Mouse (Mus musculus) embryonic facial prominence, embryonic 11.5 days (tissue): ENCODE measurements around the gene Cdipt. TPM values are rescaled to one million over a fixed set of nuclear protein-coding genes. Genes with fewer than 3 reads are reported as not detected.

Experiments used
- ATAC-seq: fragments of 200-750 bp; cut with Nextera tagmentation; replicated peaks from 2 replicates; pipeline ENCODE4 v1.8.0; 2017; ENCODE audit warnings: low read depth; ENCODE audit not compliant: insufficient number of reproducible peaks, low FRiP score, low TSS enrichment
- DNase-seq: peaks from one replicate; pipeline ENCODE4 v3.0.0-alpha.2; 2015; ENCODE audit warnings: low spot score
- H3K27ac ChIP-seq: fragments of 300-500 bp; sonication (generic); replicated peaks from 2 replicates; pipeline ENCODE4 v1.5.1; 2014; ENCODE audit warnings: mild to moderate bottlenecking, low read depth, low read length, control low read depth
- H3K27me3 ChIP-seq: fragments of 300-500 bp; sonication (generic); 2 replicates; pipeline ENCODE4 v1.6.1; 2014; ENCODE audit warnings: mild to moderate bottlenecking, low read length, moderate library complexity, mixed read lengths; ENCODE audit not compliant: control insufficient read depth, insufficient read depth
- H3K36me3 ChIP-seq: fragments of 300-500 bp; sonication (generic); replicated peaks from 2 replicates; pipeline ENCODE4 v1.6.1; 2014; ENCODE audit warnings: low read depth, mild to moderate bottlenecking, low read length, moderate library complexity, mixed read lengths; ENCODE audit not compliant: control insufficient read depth, insufficient read depth
- H3K4me1 ChIP-seq: fragments of 300-500 bp; sonication (generic); 2 replicates; pipeline ENCODE4 v1.6.1; 2014; ENCODE audit warnings: low read length, mixed read lengths; ENCODE audit not compliant: control insufficient read depth, insufficient read depth
- H3K4me2 ChIP-seq: fragments of 300-500 bp; sonication (generic); 2 replicates; pipeline ENCODE4 v1.6.1; 2014; ENCODE audit warnings: low read depth, mild to moderate bottlenecking, control low read depth, low read length, moderate library complexity
- H3K4me3 ChIP-seq: fragments of 300-500 bp; sonication (generic); 2 replicates; pipeline ENCODE4 v1.5.1; 2014; ENCODE audit warnings: low read depth, low read length, control low read depth
- H3K9ac ChIP-seq: fragments of 300-500 bp; sonication (generic); replicated peaks from 2 replicates; pipeline ENCODE4 v1.6.1; 2014; ENCODE audit warnings: mild to moderate bottlenecking, control low read depth, low read length
- H3K9me3 ChIP-seq: fragments of 300-500 bp; sonication (generic); replicated peaks from 2 replicates; pipeline ENCODE4 v1.6.1; 2016; ENCODE audit warnings: mild to moderate bottlenecking, low read length, inconsistent platforms, mixed read lengths; ENCODE audit not compliant: control insufficient read depth
- WGBS: fragments of 180-500 bp; shearing (Covaris S2); extraction: QIAGEN DNeasy Blood & Tissue Kit; methylation state at CpG from one replicate; pipeline ENCODE4 v1.1.7; 2014; 5-methylcytosine and 5-hydroxymethylcytosine counted together
- polyA plus RNA-seq: library from polyadenylated mRNA; unstranded; fragments of >200 nt; fragmentation: Nextera tagmentation; extraction: Ambion mirVana; gene quantifications from 2 replicates; pipeline ENCODE4 v1.2.1, GENCODE M21; 2014

The Cdipt gene
- 64.3 and 71.6 TPM in 2 replicates for polyA plus RNA-seq

DNA sequence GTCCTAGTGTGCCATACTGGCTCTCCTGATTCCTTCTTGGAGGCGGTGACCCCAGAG, at the start of gene Cdipt:
Gene Cdipt (plus strand): TSS at position 22 of the 57 bp plus-strand sequence.
- Histone ChIP-seq H3K27ac (peak within 1 kb of the TSS; percentile 82), H3K4me2 (peak within 1 kb of the TSS; percentile 65), H3K9me3 (no peaks in the 10 kb centered on the region), H3K27me3 (no peaks in the 10 kb centered on the region), H3K4me3 (peak within 1 kb of the TSS; percentile 89), H3K9ac (peak within 1 kb of the TSS; percentile 93), H3K36me3 (peaks cover 5% of the 10 kb centered on the region), H3K4me1 (no peaks in the 10 kb centered on the region)
- no peak for DNase-seq
- WGBS = 7% methylated on average over 1 of the region's 1 CpGs
- no peak for ATAC-seq

DNA sequence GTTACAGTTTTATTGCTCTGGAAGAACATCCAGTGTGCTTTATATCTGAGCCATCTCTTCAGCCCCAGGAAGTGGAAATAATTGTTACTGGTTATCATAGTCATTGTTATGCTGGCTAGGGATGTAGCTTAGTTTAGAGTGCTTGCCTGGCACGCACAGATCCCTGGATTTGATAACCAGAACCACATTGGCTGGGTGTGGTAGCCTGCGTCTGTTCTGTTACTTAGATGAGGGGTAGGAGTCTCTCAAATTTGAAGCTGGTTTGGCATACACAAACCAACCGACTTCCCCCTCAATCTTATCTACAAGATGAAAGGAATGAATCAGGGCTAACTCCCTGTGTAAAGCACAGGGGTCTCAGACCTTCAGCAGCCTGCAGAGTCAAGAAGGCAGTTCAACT, 49.4 kb upstream of the Cdipt start:
- Histone ChIP-seq H3K4me2 (no peak overlapping the region), H3K27ac (no peak overlapping the region), H3K9me3 (no peaks in the 10 kb centered on the region), H3K4me3 (no peak overlapping the region), H3K36me3 (no peaks in the 10 kb centered on the region), H3K27me3 (no peaks in the 10 kb centered on the region), H3K4me1 (no peaks in the 10 kb centered on the region), H3K9ac (no peak overlapping the region)
- WGBS = 30% methylated on average over 3 of the region's 3 CpGs
- no peak for DNase-seq
- ATAC-seq = no peak

DNA sequence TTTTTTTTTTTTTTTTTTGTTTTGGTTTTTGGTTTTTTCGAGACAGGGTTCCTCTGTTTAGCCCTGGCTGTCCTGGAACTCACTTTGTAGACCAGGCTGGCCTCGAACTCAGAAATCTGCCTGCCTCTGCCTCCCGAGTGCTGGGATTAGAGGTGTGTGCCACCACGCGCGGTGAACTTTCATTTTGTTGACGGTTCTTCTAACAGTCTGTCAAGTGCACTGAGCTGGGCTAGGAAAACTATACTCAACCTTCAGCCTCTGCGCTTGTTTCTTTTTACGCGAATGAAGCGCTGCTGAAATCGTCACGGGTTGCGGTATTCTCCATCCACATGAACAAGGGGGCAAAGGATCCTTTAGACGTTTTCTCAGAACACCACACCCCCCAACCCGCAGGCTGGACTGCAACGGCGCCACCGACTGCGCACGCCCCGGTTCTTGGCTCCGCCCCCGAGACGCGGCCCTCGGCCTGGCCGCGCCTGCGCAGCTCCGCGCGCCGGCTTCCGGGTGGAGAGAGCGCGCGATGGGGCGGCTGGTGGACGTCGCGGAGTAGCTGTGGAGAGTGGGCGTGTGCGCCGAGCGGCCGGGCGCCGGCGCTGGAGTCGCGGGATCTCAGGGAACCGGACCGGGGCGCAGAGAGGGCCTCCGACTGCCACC, 47.2 kb upstream of the Cdipt start, which contains the start of gene Kctd13:
Gene Kctd13 (plus strand): TSS at position 496 of the 654 bp plus-strand sequence.
- whole genome bisulfite sequencing = 4% methylated on average over 56 of the region's 56 CpGs
- peak within 1 kb of the TSS; percentile 79 for H3K9ac ChIP-seq
- no peaks in the 10 kb centered on the region for H3K36me3 ChIP-seq
- H3K27me3 ChIP-seq = no peaks in the 10 kb centered on the region
- H3K4me1 ChIP-seq = no peaks in the 10 kb centered on the region
- ATAC-seq (peak; percentile 91), DNase-seq (peak; percentile 93)
- H3K27ac ChIP-seq = no peak within 1 kb of the TSS
- no peaks in the 10 kb centered on the region for H3K9me3 ChIP-seq
- H3K4me2 ChIP-seq = peak within 1 kb of the TSS; percentile 88
- H3K4me3 ChIP-seq = peak within 1 kb of the TSS; percentile 83

DNA sequence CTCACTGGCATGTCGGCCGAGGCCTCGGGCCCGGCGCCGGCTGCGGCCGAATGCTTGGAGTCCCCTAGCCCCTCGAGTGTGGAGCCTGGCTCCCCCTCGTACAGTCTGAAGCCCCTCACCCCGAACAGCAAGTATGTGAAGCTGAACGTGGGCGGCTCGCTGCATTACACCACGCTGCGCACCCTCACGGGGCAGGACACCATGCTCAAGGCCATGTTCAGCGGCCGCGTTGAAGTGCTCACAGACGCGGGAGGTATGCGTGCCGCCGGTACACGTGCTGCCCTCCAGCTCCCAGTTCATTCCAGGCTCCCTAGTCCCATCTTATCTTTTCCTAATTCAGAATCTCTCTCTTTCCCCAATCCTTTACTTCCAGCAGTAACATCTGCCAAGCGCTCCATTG, 46.7 kb upstream of the Cdipt start:
- Histone ChIP-seq H3K27ac (no peak overlapping the region), H3K4me3 (peak overlapping the region; percentile 83), H3K9me3 (no peaks in the 10 kb centered on the region), H3K4me1 (no peaks in the 10 kb centered on the region), H3K9ac (peak overlapping the region; percentile 79), H3K36me3 (no peaks in the 10 kb centered on the region), H3K4me2 (peak overlapping the region; percentile 88), H3K27me3 (no peaks in the 10 kb centered on the region)
- WGBS = under 1% methylated on average over 27 of the region's 27 CpGs
- ATAC-seq (peak; percentile 80), DNase-seq (no peak)

DNA sequence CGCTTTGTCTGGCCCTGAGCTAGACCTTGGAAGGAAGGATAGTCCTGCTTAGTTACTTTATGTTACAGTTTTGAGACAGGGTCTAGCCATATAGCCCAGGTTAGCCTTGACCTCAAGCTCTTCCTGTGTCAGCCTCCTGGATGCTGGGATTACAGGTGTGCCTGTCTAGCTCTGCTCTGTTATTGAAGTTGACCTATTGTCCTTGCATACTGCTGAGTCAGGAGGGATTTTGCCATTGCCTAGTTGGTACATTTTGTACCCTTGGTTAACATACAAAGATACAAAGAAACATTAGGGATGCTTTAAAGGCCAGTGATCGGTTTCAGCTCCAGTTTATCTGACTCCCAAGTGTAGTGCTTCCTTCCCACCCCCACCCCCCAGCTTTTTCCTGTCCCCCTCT, 43.1 kb upstream of the Cdipt start:
- H3K4me1 ChIP-seq = no peaks in the 10 kb centered on the region
- no peaks in the 10 kb centered on the region; the same call in 1 of the 2 replicates for H3K36me3 ChIP-seq
- H3K27ac ChIP-seq = no peak overlapping the region
- no peak overlapping the region for H3K4me2 ChIP-seq
- ATAC-seq (no peak), DNase-seq (no peak)
- WGBS = 92% methylated on average over 2 of the region's 2 CpGs
- no peaks in the 10 kb centered on the region for H3K9me3 ChIP-seq
- H3K27me3 ChIP-seq = no peaks in the 10 kb centered on the region
- H3K4me3 ChIP-seq = no peak overlapping the region
- H3K9ac ChIP-seq = no peak overlapping the region

DNA sequence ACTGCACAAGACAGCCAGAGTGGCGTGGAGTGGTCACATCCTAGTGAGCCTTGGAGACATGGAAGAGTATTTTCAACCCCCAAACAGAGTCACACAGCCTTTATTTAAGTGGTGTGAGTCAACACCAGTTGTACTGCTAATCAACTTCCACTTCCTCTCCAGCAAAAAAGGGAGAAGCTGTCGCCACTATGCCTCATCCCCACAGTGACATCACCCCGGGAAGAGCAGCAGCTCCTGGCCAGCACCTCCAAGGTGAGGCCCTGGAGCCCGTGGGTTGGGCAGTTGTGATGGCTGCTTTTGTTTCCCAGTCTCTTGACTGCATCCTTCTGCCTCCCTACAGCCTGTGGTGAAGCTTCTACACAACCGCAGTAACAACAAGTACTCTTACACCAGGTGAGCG, 34.5 kb upstream of the Cdipt start:
- H3K27ac ChIP-seq = no peak overlapping the region
- H3K4me3 ChIP-seq = no peak overlapping the region
- H3K9ac ChIP-seq = no peak overlapping the region
- H3K4me2 ChIP-seq = no peak overlapping the region
- H3K36me3 ChIP-seq = peaks cover 2% of the 10 kb centered on the region; the same call in 1 of the 2 replicates
- ATAC-seq (no peak), DNase-seq (no peak)
- H3K27me3 ChIP-seq = no peaks in the 10 kb centered on the region
- 45% methylated on average over 6 of the region's 6 CpGs for whole genome bisulfite sequencing
- H3K9me3 ChIP-seq = no peaks in the 10 kb centered on the region
- no peaks in the 10 kb centered on the region for H3K4me1 ChIP-seq

DNA sequence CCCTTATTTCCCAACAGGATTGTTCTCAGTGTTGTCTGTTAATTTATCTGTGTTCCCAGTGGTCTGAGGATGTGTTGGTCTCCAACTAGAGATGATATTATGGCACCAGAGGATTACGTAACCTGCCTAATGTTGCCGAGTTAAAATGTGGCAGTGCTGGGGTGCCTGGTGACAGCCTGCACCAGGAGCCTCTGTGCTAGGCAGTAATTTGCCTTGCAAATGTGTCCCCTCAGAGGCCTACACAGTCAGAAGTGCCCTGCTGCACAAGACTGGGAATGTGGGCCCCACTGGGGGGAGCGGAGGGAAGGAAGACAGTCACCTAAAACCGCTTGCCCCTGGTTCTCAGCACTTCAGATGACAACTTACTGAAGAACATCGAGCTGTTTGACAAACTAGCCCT, 33.9 kb upstream of the Cdipt start:
- no peak overlapping the region for H3K4me2 ChIP-seq
- no peak overlapping the region for H3K27ac ChIP-seq
- no peak overlapping the region for H3K4me3 ChIP-seq
- 81% methylated on average over 5 of the region's 5 CpGs for WGBS
- peaks cover 2% of the 10 kb centered on the region; the same call in 1 of the 2 replicates for H3K36me3 ChIP-seq
- ATAC-seq (no peak), DNase-seq (no peak)
- H3K27me3 ChIP-seq = no peaks in the 10 kb centered on the region
- H3K9ac ChIP-seq = no peak overlapping the region
- no peaks in the 10 kb centered on the region for H3K4me1 ChIP-seq
- no peaks in the 10 kb centered on the region for H3K9me3 ChIP-seq

DNA sequence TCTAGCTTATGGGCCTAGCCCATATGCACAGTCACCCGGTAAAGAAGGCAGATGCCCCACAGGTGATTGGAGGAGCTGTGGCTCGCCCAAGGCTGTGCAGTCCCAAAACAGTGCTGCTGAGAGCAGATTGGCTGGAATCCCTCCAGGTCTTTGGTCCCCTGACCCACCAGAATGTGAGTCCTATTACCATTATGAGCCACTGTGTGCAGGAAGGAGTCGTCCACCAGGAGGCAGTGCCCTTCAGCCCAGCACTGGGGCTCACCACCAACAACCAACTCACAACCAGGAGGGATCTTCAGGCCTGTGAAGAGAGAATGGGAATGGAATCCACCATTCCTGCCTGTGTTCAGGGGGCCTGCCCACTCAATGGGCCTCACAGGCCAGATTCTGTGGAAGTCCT, 29.2 kb upstream of the Cdipt start:
- Histone ChIP-seq H3K4me2 (no peak overlapping the region), H3K36me3 (no peaks in the 10 kb centered on the region), H3K9me3 (no peaks in the 10 kb centered on the region), H3K27ac (no peak overlapping the region), H3K27me3 (peaks cover 7% of the 10 kb centered on the region), H3K4me3 (no peak overlapping the region), H3K9ac (no peak overlapping the region), H3K4me1 (0 out of 2 replicates have a peak, but pooled peaks cover 2% of the 10 kb centered on the region)
- DNase-seq (peak; percentile 43), ATAC-seq (no peak)
- WGBS = 40% methylated on average over 3 of the region's 3 CpGs
